Mouse (Mus musculus) liver, embryonic 16.5 days (tissue): Measurements from ENCODE around the gene Gstm7. TPM values are rescaled to one million over a fixed set of nuclear protein-coding genes. Genes with fewer than 3 reads are reported as not detected.
"Not testable (repeated sequence)": the region's sequence is repeated elsewhere in the genome, so short reads cannot be mapped to it uniquely, and the experiment has no call there.

ENCODE experiments used
- ATAC-seq: fragments of 200-750 bp; cut with Nextera tagmentation; 2 replicates; pipeline ENCODE4 v1.8.0; 2017; ENCODE audit warnings: low read depth, mild to moderate bottlenecking, moderate number of reproducible peaks, moderate library complexity
- H3K27ac ChIP-seq: fragments of 300-500 bp; sonication (generic); 2 replicates; pipeline ENCODE4 v1.5.1; 2014; ENCODE audit warnings: mild to moderate bottlenecking, low read length
- H3K27me3 ChIP-seq: fragments of 300-500 bp; sonication (generic); 2 replicates; pipeline ENCODE4 v1.6.1; 2014; ENCODE audit warnings: low read depth, low read length, mixed read lengths; ENCODE audit not compliant: control insufficient read depth, insufficient read depth
- H3K36me3 ChIP-seq: fragments of 300-500 bp; sonication (generic); 2 replicates; pipeline ENCODE4 v1.6.1; 2014; ENCODE audit warnings: mild to moderate bottlenecking; ENCODE audit not compliant: control insufficient read depth, insufficient read depth
- H3K4me1 ChIP-seq: fragments of 300-500 bp; sonication (generic); 2 replicates; pipeline ENCODE4 v1.6.1; 2014; ENCODE audit warnings: low read depth, low read length, mixed read lengths; ENCODE audit not compliant: control insufficient read depth
- H3K4me2 ChIP-seq: fragments of 300-500 bp; sonication (generic); 2 replicates; pipeline ENCODE4 v1.6.1; 2014; ENCODE audit warnings: low read depth, low read length, mixed read lengths
- H3K4me3 ChIP-seq: fragments of 300-500 bp; sonication (generic); 2 replicates; pipeline ENCODE4 v1.5.1; 2014; ENCODE audit warnings: low read depth, mild to moderate bottlenecking, low read length
- H3K9ac ChIP-seq: fragments of 300-500 bp; sonication (generic); 2 replicates; pipeline ENCODE4 v1.6.1; 2014; ENCODE audit warnings: low read depth, low read length
- H3K9me3 ChIP-seq: fragments of 300-500 bp; sonication (generic); replicated peaks from 2 replicates; pipeline ENCODE4 v1.6.1; 2016; ENCODE audit warnings: low read length; ENCODE audit not compliant: control insufficient read depth
- WGBS: fragments of 180-500 bp; shearing (Covaris S2); extraction: QIAGEN DNeasy Blood & Tissue Kit; methylation state at CpG from one replicate; pipeline ENCODE4 v1.1.7; 2014; ENCODE audit not compliant: insufficient replicate concordance; 5-methylcytosine and 5-hydroxymethylcytosine counted together
- polyA plus RNA-seq: library from polyadenylated mRNA; unstranded; fragments of >200 nt; fragmentation: Nextera tagmentation; extraction: Ambion mirVana; gene quantifications from 2 replicates; pipeline ENCODE4 v1.2.1, GENCODE M21; 2015

The Gstm7 gene
- polyA plus RNA-seq, result 40.3 and 52.6 TPM in 2 replicates

DNA sequence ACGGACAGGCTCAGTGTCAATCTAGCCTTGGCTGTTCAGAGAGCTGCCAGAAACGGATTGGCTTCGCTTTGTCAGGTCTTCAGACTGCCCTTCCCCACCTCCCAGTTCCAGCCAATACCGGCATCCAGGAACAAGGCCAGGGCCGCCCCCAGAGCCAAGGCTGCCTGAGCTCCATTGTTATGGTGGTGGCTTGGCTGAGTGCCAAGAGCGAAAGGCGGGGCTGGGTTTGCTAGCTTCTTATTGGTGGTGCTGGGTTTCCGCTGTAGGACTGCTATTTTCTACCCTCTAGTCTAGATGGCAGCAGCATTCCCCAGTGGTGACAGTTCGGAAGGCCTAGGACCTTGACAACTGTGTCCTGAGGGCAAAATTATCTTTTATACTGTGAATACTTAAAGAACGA is at the start of gene Gstm7:
Gstm7 (minus strand) TSS at position 148 of the 400 bp plus-strand sequence.
- Histone ChIP-seq H3K36me3 (no peaks in the 10 kb centered on the region), H3K27ac (peak within 1 kb of the TSS; percentile 59; the same call in 1 of the 2 replicates), H3K9me3 (no peaks in the 10 kb centered on the region), H3K4me3 (peak within 1 kb of the TSS; percentile 44), H3K9ac (peak within 1 kb of the TSS; percentile 17; the same call in 1 of the 2 replicates), H3K27me3 (no peaks in the 10 kb centered on the region), H3K4me2 (peak within 1 kb of the TSS; percentile 51), H3K4me1 (no peaks in the 10 kb centered on the region; the same call in 1 of the 2 replicates)
- peak; percentile 94 for ATAC-seq
- 7% methylated on average over 10 of the region's 10 CpGs for WGBS

DNA sequence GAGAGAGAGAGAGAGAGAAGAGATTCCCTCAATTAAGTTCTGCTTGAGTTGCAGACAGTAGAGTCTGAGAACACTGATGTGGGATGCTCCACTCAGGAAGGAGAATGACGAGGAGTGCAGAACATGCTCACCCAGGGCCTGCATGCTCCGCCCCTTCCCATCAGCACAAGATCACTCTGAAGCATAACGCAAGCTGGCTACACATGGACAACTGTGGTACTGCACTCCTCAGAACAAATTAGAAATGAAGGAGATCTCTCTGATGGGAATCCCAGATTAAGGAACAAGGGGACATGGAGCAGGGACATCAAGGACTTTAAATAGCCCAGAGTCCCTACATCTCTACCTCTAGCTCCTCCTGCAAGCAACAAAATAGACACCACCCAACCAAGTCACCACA is 49.6 kb upstream of the Gstm7 start:
- no peak for ATAC-seq
- no peak overlapping the region for H3K4me2 ChIP-seq
- no peaks in the 10 kb centered on the region for H3K36me3 ChIP-seq
- no peak overlapping the region for H3K27ac ChIP-seq
- WGBS, result 54% methylated on average over 3 of the region's 3 CpGs
- H3K9me3 ChIP-seq, result no peaks in the 10 kb centered on the region
- H3K27me3 ChIP-seq, result no peaks in the 10 kb centered on the region
- no peak overlapping the region for H3K9ac ChIP-seq
- peaks cover 4% of the 10 kb centered on the region for H3K4me1 ChIP-seq
- no peak overlapping the region for H3K4me3 ChIP-seq

DNA sequence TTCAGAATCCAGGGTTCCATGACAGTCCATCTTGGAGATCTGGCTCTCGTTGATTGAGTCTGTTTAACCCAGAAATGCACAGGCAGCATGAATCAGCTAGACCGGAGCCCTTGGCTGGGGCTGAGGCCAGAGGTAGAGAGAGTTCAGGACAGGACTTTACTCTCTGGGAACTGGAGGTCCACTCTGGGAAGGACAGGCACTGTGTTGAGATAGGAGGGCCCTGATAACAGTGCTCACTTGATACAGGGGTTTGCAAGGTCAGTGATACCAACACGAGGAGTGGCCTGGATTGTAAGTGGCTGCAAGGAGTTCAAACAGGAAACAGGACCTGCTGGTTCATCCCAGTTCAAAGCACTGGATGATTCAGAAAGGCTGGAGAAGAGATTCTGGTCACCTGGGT is 46.1 kb upstream of the Gstm7 start:
- WGBS, result 41% methylated on average over 3 of the region's 3 CpGs
- peaks cover 4% of the 10 kb centered on the region for H3K4me1 ChIP-seq
- no peak overlapping the region for H3K4me3 ChIP-seq
- ATAC-seq, result peak; percentile 53; the same call in 1 of the 2 replicates
- H3K9ac ChIP-seq, result no peak overlapping the region
- H3K27me3 ChIP-seq, result no peaks in the 10 kb centered on the region
- no peaks in the 10 kb centered on the region for H3K36me3 ChIP-seq
- no peak overlapping the region for H3K27ac ChIP-seq
- H3K4me2 ChIP-seq, result no peak overlapping the region
- no peaks in the 10 kb centered on the region for H3K9me3 ChIP-seq

DNA sequence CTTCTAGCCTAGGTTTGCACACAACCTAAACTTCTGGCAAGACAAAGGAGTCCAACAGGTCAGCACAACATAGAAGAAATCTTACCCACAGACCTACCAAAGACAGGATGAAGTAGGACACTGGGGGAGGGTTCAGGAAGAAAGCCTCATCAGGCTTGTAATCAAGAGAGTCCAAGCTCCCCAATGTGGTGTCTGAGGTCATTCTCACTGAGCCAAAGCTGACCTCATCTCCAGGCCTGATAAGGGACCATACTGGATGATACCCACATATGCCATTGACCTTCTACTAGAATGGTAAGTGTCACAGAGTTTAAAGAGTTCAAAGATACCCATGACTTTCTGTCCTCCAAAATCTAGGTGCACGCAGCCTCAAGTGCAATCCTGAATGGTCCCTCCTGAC is 42.6 kb upstream of the Gstm7 start:
- WGBS, result 59% methylated on average over 1 of the region's 1 CpGs
- no peak for ATAC-seq

DNA sequence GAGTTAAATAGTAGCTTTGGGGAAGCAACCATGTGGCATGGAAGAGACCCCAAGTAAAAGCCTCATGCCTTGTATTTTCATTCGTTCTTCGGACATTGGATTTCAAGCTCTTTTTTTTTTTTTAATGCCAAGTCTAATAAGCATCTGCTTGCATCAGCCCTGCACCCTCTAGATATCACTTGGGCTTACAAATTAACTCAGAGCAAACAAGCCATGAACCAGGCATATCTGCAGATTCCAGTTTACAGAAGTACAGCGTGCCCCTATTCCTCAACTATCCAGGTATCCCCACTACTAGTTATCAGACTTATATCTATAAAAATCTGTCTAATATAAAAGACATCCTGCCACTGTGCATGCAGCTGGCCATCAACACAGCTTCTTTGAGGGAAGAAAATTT is 40.5 kb upstream of the Gstm7 start:
- Histone ChIP-seq H3K9ac (no peak overlapping the region), H3K27me3 (no peaks in the 10 kb centered on the region), H3K9me3 (no peaks in the 10 kb centered on the region), H3K4me1 (peaks cover 4% of the 10 kb centered on the region; the same call in 1 of the 2 replicates), H3K4me3 (no peak overlapping the region), H3K27ac (no peak overlapping the region), H3K36me3 (no peaks in the 10 kb centered on the region), H3K4me2 (no peak overlapping the region)
- 62% methylated on average over 3 of the region's 3 CpGs for WGBS
- peak; percentile 60; the same call in 1 of the 2 replicates for ATAC-seq

More for the DNA sequence above, 42.6 kb upstream of the Gstm7 start:
- Histone ChIP-seq H3K4me1 (peaks cover 4% of the 10 kb centered on the region; the same call in 1 of the 2 replicates), H3K4me2 (no peak overlapping the region), H3K9me3 (no peaks in the 10 kb centered on the region), H3K27ac (no peak overlapping the region), H3K36me3 (no peaks in the 10 kb centered on the region), H3K9ac (no peak overlapping the region), H3K4me3 (no peak overlapping the region), H3K27me3 (no peaks in the 10 kb centered on the region)

DNA sequence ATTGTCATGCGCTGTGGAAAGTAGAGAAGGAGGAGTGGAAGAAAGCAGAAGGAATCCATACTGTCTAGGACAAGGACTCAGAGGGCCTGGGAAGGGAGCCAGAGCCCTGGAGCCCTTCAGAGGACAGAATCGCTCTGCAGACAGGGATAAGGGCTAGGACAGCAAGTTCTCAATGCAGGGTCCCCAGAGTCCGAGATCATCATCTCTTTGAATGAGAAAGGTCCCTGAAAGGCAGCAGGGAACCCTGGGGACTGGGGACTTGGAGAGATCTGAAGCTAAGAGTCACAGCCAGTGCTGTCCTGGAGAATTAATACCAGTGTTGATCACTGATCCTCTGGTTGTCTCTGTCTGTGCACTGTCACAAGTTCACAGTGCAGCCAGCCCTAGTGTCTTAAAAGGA is 39.5 kb upstream of the Gstm7 start:
- not testable (repeated sequence) for H3K36me3 ChIP-seq, H3K4me1 ChIP-seq, H3K4me2 ChIP-seq, ATAC-seq, H3K27me3 ChIP-seq, H3K4me3 ChIP-seq, H3K27ac ChIP-seq, H3K9ac ChIP-seq, H3K9me3 ChIP-seq
- 37% methylated on average over 3 of the region's 3 CpGs for WGBS

DNA sequence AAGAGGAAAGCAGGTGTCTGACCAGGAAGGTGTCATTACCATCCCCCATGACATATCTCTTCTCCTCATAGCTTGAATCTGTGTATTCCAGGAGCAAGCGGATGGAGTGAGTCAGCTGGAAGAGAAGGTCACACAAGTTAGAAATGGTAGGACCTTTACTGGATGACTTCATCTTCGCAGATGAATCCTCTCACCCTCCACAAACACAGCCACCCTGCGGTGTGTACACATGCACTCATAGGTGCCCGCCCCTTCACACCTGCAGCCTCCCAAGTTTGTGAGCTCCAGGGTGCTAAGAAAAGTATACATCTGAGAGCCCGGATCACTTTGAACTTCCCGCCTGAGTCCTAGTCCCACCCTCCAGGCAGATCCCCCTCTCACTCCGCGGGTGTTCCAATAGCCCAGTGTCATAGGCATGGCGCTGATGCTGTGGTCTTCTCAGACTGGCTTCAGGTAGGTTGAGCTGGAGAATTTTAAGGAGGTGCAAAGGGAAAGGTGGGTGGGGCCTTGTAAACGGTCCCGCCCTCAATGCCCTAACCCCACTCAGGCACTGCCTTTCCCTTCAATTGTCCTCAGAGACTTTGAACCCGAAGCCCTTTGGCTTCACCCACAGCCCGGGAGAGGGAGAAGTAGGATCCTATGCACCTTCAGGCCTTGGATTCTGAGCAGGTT is 37.2 kb upstream of the Gstm7 start, which contains the start of gene Gstm3:
Gstm3 (minus strand) TSS at position 560 of the 672 bp plus-strand sequence.
- peak within 1 kb of the TSS; percentile 22 for H3K4me2 ChIP-seq
- 45% methylated on average over 13 of the region's 13 CpGs for WGBS
- no peak within 1 kb of the TSS for H3K4me3 ChIP-seq
- no peak within 1 kb of the TSS for H3K9ac ChIP-seq
- peaks cover 15% of the 10 kb centered on the region for H3K4me1 ChIP-seq
- no peaks in the 10 kb centered on the region for H3K27me3 ChIP-seq
- H3K9me3 ChIP-seq, result no peaks in the 10 kb centered on the region
- H3K36me3 ChIP-seq, result no peaks in the 10 kb centered on the region
- H3K27ac ChIP-seq, result no peak within 1 kb of the TSS
- ATAC-seq, result peak; percentile 67

DNA sequence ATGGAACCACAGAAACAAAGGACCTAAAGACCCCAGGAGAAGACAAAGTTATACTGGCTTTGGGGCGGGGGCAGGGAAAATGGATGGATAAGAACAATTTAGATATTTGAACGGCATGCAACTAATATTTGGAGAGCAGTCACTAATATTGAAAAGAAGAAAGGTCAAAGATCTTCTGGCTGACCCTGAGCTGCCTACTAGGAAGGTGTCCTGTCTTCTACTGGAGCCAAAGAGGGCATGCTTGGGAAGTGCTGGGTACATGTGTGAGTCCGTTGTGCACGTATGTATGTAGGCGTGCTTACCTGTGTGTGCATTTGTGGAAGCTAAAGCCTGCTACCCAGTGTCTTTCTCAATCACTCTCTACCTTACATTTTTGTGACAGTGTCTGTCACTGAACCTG is 35.0 kb upstream of the Gstm7 start:
- WGBS, result 76% methylated on average over 5 of the region's 5 CpGs
- Histone ChIP-seq H3K9me3 (no peaks in the 10 kb centered on the region), H3K4me2 (no peak overlapping the region), H3K27me3 (no peaks in the 10 kb centered on the region), H3K4me3 (no peak overlapping the region), H3K36me3 (no peaks in the 10 kb centered on the region), H3K9ac (no peak overlapping the region), H3K4me1 (peaks cover 11% of the 10 kb centered on the region), H3K27ac (no peak overlapping the region)
- ATAC-seq, result no peak

DNA sequence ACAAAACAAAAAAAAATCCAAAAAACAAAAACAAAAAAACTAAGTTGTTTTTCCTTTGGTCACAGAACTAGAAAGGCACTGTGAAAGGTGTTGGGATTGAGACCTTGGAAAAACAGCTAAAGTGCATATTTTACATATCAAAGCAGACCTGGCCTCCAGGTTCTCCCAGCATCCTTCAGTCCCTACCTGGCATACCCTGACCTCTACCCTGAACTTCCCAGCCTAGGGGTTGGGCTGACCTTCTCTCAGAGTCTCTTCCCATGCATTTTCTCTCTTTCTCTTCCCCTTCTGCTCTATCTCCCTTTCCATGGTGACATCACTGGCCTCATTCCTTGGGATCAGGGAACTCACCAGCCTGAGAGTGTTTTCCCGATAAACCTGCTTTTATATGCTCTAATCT is 34.0 kb upstream of the Gstm7 start:
- Histone ChIP-seq H3K9ac (no peak overlapping the region), H3K27ac (no peak overlapping the region), H3K9me3 (no peaks in the 10 kb centered on the region), H3K27me3 (no peaks in the 10 kb centered on the region), H3K4me1 (peaks cover 11% of the 10 kb centered on the region), H3K4me2 (no peak overlapping the region), H3K4me3 (no peak overlapping the region), H3K36me3 (no peaks in the 10 kb centered on the region)
- no peak for ATAC-seq
- 56% methylated on average over 1 of the region's 1 CpGs for WGBS
